Comparison of ENCODE assay signal across 8 mouse cellular contexts in genomic region chr4:133407114-133407787, GRCm38 (mm10). TPM values are rescaled to one million over a fixed set of nuclear protein-coding genes. Genes with fewer than 3 reads are reported as not detected.
A peak's percentile ranks its signal among the peaks of the same experiment; 100 is the strongest.
DNase-seq lines count a peak whose midpoint lies in the region; ATAC-seq lines count a peak whose summit lies in the region.

No protein-coding gene starts in this region.

- peak overlapping the region; percentile 64 for H3K27ac ChIP-seq in heart, embryonic 11.5 days (ENCODE audit: low read depth, low read length)
- peak overlapping the region; percentile 16; the same call in 1 of the 2 replicates for H3K27ac ChIP-seq in limb, embryonic 13.5 days

- 60% methylated on average over 6 of the region's 6 CpGs for whole genome bisulfite sequencing in heart, embryonic 11.5 days (ENCODE audit: insufficient replicate concordance)
- 58% methylated on average over 6 of the region's 6 CpGs for WGBS in limb, embryonic 13.5 days

- 0 out of 2 replicates have a peak, but pooled peaks cover 2% of the 10 kb centered on the region for H3K36me3 ChIP-seq in heart, embryonic 11.5 days (ENCODE audit: control insufficient read depth, insufficient read depth, low read length)
- peaks cover 7% of the 10 kb centered on the region for H3K36me3 ChIP-seq in limb, embryonic 13.5 days

- no peaks in the 10 kb centered on the region for H3K27me3 ChIP-seq in heart, embryonic 11.5 days (ENCODE audit: control insufficient read depth, insufficient read depth, low read length)
- H3K27me3 ChIP-seq in limb, embryonic 13.5 days = no peaks in the 10 kb centered on the region

- peak; percentile 85 to 89 for DNase-seq in cerebellum, postnatal 10 days
- no peak for DNase-seq in cerebellum, adult 9-10 months
- DNase-seq in MN1 (ENCODE audit: low spot score) = peak; percentile 45
- DNase-seq in retina, embryonic 14.5 days (ENCODE audit: low spot score) = no peak

- H3K4me2 ChIP-seq in heart, embryonic 11.5 days = no peak overlapping the region
- H3K4me2 ChIP-seq in limb, embryonic 13.5 days (replicated peaks) = no peak overlapping the region

- no peaks in the 10 kb centered on the region for H3K9me3 ChIP-seq in heart, embryonic 11.5 days (replicated peaks; ENCODE audit: control insufficient read depth, low read length)
- H3K9me3 ChIP-seq in limb, embryonic 13.5 days = no peaks in the 10 kb centered on the region

- H3K4me3 ChIP-seq in heart, embryonic 11.5 days (ENCODE audit: low read depth, low read length) = no peak overlapping the region
- H3K4me3 ChIP-seq in limb, embryonic 13.5 days = no peak overlapping the region

- no peak for ATAC-seq in heart, embryonic 11.5 days (replicated peaks; ENCODE audit: insufficient number of reproducible peaks, low FRiP score, low TSS enrichment)
- no peak for ATAC-seq in limb, embryonic 13.5 days (ENCODE audit: low FRiP score, low read depth)
- no peak for ATAC-seq in megakaryocyte-erythroid progenitor cell, adult 5-6 weeks (replicated peaks; ENCODE audit: low FRiP score, low TSS enrichment, poor library complexity, severe bottlenecking)
- no peak for ATAC-seq in granulocyte monocyte progenitor cell, adult 5-6 weeks (replicated peaks; ENCODE audit: poor library complexity, severe bottlenecking)

- H3K9ac ChIP-seq in heart, embryonic 11.5 days (ENCODE audit: low read depth, low read length) = peak overlapping the region; percentile 23
- H3K9ac ChIP-seq in limb, embryonic 13.5 days = no peak overlapping the region

- H3K4me1 ChIP-seq in heart, embryonic 11.5 days (ENCODE audit: control insufficient read depth, insufficient read depth, low read length) = peaks cover 31% of the 10 kb centered on the region
- H3K4me1 ChIP-seq in limb, embryonic 13.5 days = peaks cover 26% of the 10 kb centered on the region

RNA-seq across cellular contexts. Expression of gene Slc9a1, which starts 37.7 kb away (rescaled TPM):
- 4.8 and 7.0 TPM in 2 replicates for polyA plus RNA-seq in heart, embryonic 11.5 days (2014; fragmentation: Nextera tagmentation; extraction: Ambion mirVana)
- polyA plus RNA-seq in limb, embryonic 13.5 days (2015; fragmentation: Nextera tagmentation; extraction: Ambion mirVana) = 8.1 and 8.8 TPM in 2 replicates
- 31.8 and 33.1 TPM in 2 replicates for total RNA-seq in megakaryocyte-erythroid progenitor cell, adult 5-6 weeks (2014; fragmentation: Nextera tagmentation)
- total RNA-seq in megakaryocyte-erythroid progenitor cell, adult 5-6 weeks (2017) = 5.8 and 13.7 TPM in 2 replicates
- 17.4 and 22.1 TPM in 2 replicates for total RNA-seq in granulocyte monocyte progenitor cell, adult 5-6 weeks (2014; fragmentation: Nextera tagmentation)
- total RNA-seq in granulocyte monocyte progenitor cell, adult 5-6 weeks (2017) = 9.9 and 14.6 TPM in 2 replicates

RNA-seq across cellular contexts. Expression of gene Wdtc1, which starts 54.0 kb away (rescaled TPM):
- 13.3 and 15.5 TPM in 2 replicates for polyA plus RNA-seq in heart, embryonic 11.5 days (2014; fragmentation: Nextera tagmentation; extraction: Ambion mirVana)
- polyA plus RNA-seq in limb, embryonic 13.5 days (2015; fragmentation: Nextera tagmentation; extraction: Ambion mirVana) = 13.3 and 14.1 TPM in 2 replicates
- 15.3 and 18.6 TPM in 2 replicates for total RNA-seq in megakaryocyte-erythroid progenitor cell, adult 5-6 weeks (2014; fragmentation: Nextera tagmentation)
- 7.5 and 8.0 TPM in 2 replicates for total RNA-seq in megakaryocyte-erythroid progenitor cell, adult 5-6 weeks (2017)
- total RNA-seq in granulocyte monocyte progenitor cell, adult 5-6 weeks (2014; fragmentation: Nextera tagmentation) = 10.2 and 10.7 TPM in 2 replicates
- total RNA-seq in granulocyte monocyte progenitor cell, adult 5-6 weeks (2017) = 7.2 and 9.1 TPM in 2 replicates

Comparison
In these comparisons a context has a peak if more than half of its experiments do, and no peak if none do; other contexts are left out.
1. DNase-seq: peak in cerebellum, postnatal 10 days (2 of 2) and MN1 (single experiment); none in cerebellum, adult 9-10 months (single experiment) and retina, embryonic 14.5 days (single experiment).